Mouse (Mus musculus): ENCODE data around the gene Saysd1.

DNA sequence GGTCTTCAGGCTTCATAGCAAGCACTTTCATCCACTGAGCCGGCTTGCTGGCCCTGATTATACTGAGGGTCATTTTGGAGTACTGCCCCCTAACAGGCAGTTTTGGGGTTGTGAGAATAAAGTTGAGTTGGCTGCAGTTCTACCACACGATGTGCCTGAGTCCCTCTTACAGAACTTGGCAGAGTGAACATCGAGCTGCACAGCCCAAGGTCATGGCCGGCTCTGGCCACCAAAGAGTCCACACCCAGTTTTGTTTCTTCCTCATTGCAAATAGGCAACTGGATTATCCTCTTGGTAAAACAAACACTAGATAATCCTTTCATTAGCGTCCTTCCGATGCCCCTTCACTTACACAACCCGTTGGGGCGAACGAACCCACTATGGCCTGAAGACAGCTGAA, 47.1 kb upstream of the Saysd1 start:
- no peak for TF ChIP-seq CHD2 (IDR thresholded peaks at IDR 0.05; ENCODE audit: low read depth, low read length)
- TF ChIP-seq ZC3H11A (IDR thresholded peaks at IDR 0.05; ENCODE audit: borderline replicate concordance, low read depth, low read length): no peak
- TF ChIP-seq ZNF384 (IDR thresholded peaks at IDR 0.05; ENCODE audit: low read depth, low read length): no peak
- TF ChIP-seq MAFK (IDR thresholded peaks at IDR 0.05; ENCODE audit: insufficient read depth, low read depth, low read length): no peak
- no peak for TF ChIP-seq HCFC1 (IDR thresholded peaks at IDR 0.05; ENCODE audit: borderline replicate concordance, insufficient read depth, low read length)

Measured in ES-E14 (cell line).